In genomic region chr8:127426857-127427256, GRCm38 (mm10) we compare ENCODE assay signal across 23 mouse cellular contexts.
A peak's percentile ranks its signal among the peaks of the same experiment; 100 is the strongest.
DNase-seq lines count a peak whose midpoint lies in the region; ATAC-seq and TF ChIP-seq lines count a peak whose summit lies in the region.
"Had no signal": no experiment of that assay in that cellular context is flagged by ENCODE, and none has a peak within 500 bp of the region (broad histone marks: within the 10 kb centered on the region; RNA-seq: fewer than 3 reads in every experiment).

No protein-coding gene starts in this region.

- intact Hi-C loops in gastrocnemius, postnatal 36 days (cut with DNase I), result no loop called here

- H3K27me3 ChIP-seq in forebrain, embryonic 16.5 days (replicated peaks; ENCODE audit: control insufficient read depth, insufficient read depth, low read length), result no peaks in the 10 kb centered on the region
- H3K27me3 ChIP-seq in forebrain, embryonic 10.5 days (ENCODE audit: poor library complexity, severe bottlenecking), result no peaks in the 10 kb centered on the region
- H3K27me3 ChIP-seq: embryonic facial prominence, embryonic 12.5 days; forebrain, embryonic 12.5 days; hindbrain, embryonic 12.5 days; midbrain, embryonic 13.5 days had no signal

- TF ChIP-seq CTCF in brain, embryonic 14.5 days (IDR thresholded peaks at IDR 0.05; ENCODE audit: borderline replicate concordance, extremely low read depth, insufficient read depth, insufficient read length), result no peak

- TF ChIP-seq POLR2A in brain, embryonic 14.5 days (IDR thresholded peaks at IDR 0.05; ENCODE audit: borderline replicate concordance, extremely low read depth, insufficient read depth, insufficient read length, poor library complexity, severe bottlenecking), result no peak

- no peak overlapping the region for H3K4me3 ChIP-seq in forebrain, embryonic 16.5 days (replicated peaks; ENCODE audit: low read length)
- no peak overlapping the region for H3K4me3 ChIP-seq in forebrain, embryonic 10.5 days
- H3K4me3 ChIP-seq: embryonic facial prominence, embryonic 12.5 days; forebrain, embryonic 12.5 days; hindbrain, embryonic 12.5 days; midbrain, embryonic 13.5 days had no signal

- H3K27ac ChIP-seq in forebrain, embryonic 16.5 days (ENCODE audit: low read length), result 0 out of 2 replicates have a peak overlapping the region, but pooled peaks have one; percentile 1
- H3K27ac ChIP-seq in forebrain, embryonic 10.5 days, result no peak overlapping the region
- H3K27ac ChIP-seq: embryonic facial prominence, embryonic 12.5 days; forebrain, embryonic 12.5 days; hindbrain, embryonic 12.5 days; kidney, postnatal 0 days; macrophage; midbrain, embryonic 13.5 days had no signal

- ATAC-seq in forebrain, embryonic 16.5 days, result no peak
- peak; percentile 61 for ATAC-seq in megakaryocyte progenitor cell, adult 5-6 weeks (replicated peaks; ENCODE audit: poor library complexity)
- ATAC-seq: CD4-positive, CD25-positive, alpha-beta regulatory T cell, adult 4 months; inflammation-experienced regulatory T-cells, adult 6 months; midbrain, embryonic 13.5 days had no signal

- H3K4me1 ChIP-seq in forebrain, embryonic 16.5 days (replicated peaks; ENCODE audit: control insufficient read depth, insufficient read depth, low read length), result peaks cover 27% of the 10 kb centered on the region
- H3K4me1 ChIP-seq in forebrain, embryonic 10.5 days, result peaks cover 16% of the 10 kb centered on the region
- H3K4me1 ChIP-seq: embryonic facial prominence, embryonic 12.5 days had no signal

- no peak overlapping the region for H3K9ac ChIP-seq in forebrain, embryonic 16.5 days (replicated peaks; ENCODE audit: low read depth, low read length)
- H3K9ac ChIP-seq: embryonic facial prominence, embryonic 12.5 days; forebrain, embryonic 12.5 days; hindbrain, embryonic 12.5 days; midbrain, embryonic 13.5 days had no signal

- H3K4me2 ChIP-seq in forebrain, embryonic 16.5 days (ENCODE audit: low read length), result no peak overlapping the region
- H3K4me2 ChIP-seq: embryonic facial prominence, embryonic 12.5 days; forebrain, embryonic 12.5 days; heart, embryonic 11.5 days; hindbrain, embryonic 12.5 days; midbrain, embryonic 13.5 days had no signal

- H3K36me3 ChIP-seq in forebrain, embryonic 16.5 days (ENCODE audit: control insufficient read depth, insufficient read depth), result no peaks in the 10 kb centered on the region
- peaks cover 43% of the 10 kb centered on the region for H3K36me3 ChIP-seq in forebrain, embryonic 10.5 days (replicated peaks)
- H3K36me3 ChIP-seq: forebrain, embryonic 12.5 days had no signal

- 51% methylated on average over 5 of the region's 5 CpGs for WGBS in forebrain, embryonic 16.5 days
- 85% methylated on average over 5 of the region's 5 CpGs for WGBS in forebrain, embryonic 10.5 days

- H3K9me3 ChIP-seq in forebrain, embryonic 16.5 days (ENCODE audit: control insufficient read depth, low read length), result no peaks in the 10 kb centered on the region
- no peaks in the 10 kb centered on the region for H3K9me3 ChIP-seq in forebrain, embryonic 10.5 days
- H3K9me3 ChIP-seq: embryonic facial prominence, embryonic 12.5 days; forebrain, embryonic 12.5 days; hindbrain, embryonic 12.5 days; midbrain, embryonic 13.5 days had no signal

- no peak for DNase-seq in forebrain, embryonic 10.5 days (ENCODE audit: extremely low spot score, low spot score)
- peak; percentile 32 for DNase-seq in layer of hippocampus, adult 9-11 months
- DNase-seq in layer of hippocampus, adult 9-10 months (ENCODE audit: low spot score), result no peak
- DNase-seq in brain, embryonic 14.5 days (ENCODE audit: low read depth), result peak; percentile 13
- no peak for DNase-seq in gastrocnemius, postnatal 36 days
- DNase-seq in cerebellum, adult 9-11 months, result no peak
- DNase-seq: adrenal gland, postnatal 25 days; cerebellum, adult 11 months; cerebellum, postnatal 10 days; kidney, adult 18-20 months; left cerebral cortex, postnatal 4 days; thymus, postnatal 14 days had no signal

Comparison
In these comparisons a context has a peak if more than half of its experiments do, and no peak if none do; other contexts are left out.
1. DNase-seq: peak in layer of hippocampus, adult 9-11 months (single experiment) and brain, embryonic 14.5 days (single experiment); none in forebrain, embryonic 10.5 days (single experiment), layer of hippocampus, adult 9-10 months (single experiment), gastrocnemius, postnatal 36 days (0 of 2) and cerebellum, adult 9-11 months (single experiment).